Mouse (Mus musculus) lung, adult 2 months (tissue): ENCODE data around the gene Nup153.

Experiments
- CTCF ChIP-seq: fragments of 200-500 bp; IDR thresholded peaks from 2 replicates; pipeline ENCODE4 v1.5.1; 2011; ENCODE audit warnings: mild to moderate bottlenecking, low read length, control low read depth; ENCODE audit not compliant: insufficient read depth
- POLR2A ChIP-seq: fragments of 200-500 bp; IDR thresholded peaks from 2 replicates; pipeline ENCODE4 v1.6.1; 2011; ENCODE audit warnings: low read depth, mild to moderate bottlenecking, control low read depth, low read length, borderline replicate concordance; ENCODE audit errors: extremely low read depth

DNA sequence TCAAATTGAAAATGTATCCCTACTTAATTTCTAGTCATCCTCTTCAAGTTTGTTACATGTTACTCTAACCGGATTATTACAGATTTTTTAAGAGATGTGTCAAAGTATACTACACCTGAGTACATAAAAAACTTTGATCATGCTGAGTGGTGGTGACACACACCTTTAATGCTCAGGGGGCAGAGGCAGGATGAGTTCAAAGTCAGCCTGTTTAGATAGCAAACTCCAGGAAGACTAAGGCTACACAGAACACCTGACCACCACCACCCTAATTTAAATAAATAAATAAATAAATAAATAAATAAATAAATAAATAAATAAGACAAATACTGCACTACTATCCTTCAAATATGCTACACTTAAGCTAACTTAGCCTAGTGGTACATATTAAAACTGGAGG is 31.8 kb downstream of the Nup153 start:
- TF ChIP-seq POLR2A, result no peak
- no peak for TF ChIP-seq CTCF
